Mouse (Mus musculus) kidney, postnatal 25 days (tissue): Measurements from ENCODE around the gene Atl2.

Source experiments
- DNase-seq, 2 experiments: peaks; one replicate each; pipeline ENCODE4 v3.0.0; 2021; ENCODE audit warnings: mixed read lengths in 2 of 2

The Atl2 gene

GRCm38 (mm10) chr17:79895911-79896423, at the start of gene Atl2:
Atl2 (minus strand) TSS chr17:79896123.
- peak; percentile 96 to 97 for DNase-seq

DNA sequence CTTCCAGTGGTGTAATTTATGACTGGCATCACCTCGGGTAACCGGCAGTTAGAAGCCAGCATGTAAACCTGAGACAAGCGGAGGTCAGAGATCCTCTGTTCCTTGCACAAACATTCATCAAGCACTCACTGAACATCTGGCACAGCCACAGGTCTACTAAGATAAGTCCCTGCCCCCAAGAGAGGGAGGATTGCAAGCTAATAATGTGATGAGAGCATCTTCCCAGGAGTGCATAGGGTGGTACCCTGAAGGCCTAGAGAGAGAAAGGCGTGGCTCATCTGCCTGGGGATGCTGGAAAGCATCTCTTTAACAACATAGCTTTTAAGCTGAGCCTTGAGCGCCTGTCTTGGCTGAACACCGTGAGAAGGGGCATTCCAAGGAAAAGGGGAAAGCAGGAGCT, 48.9 kb upstream of the Atl2 start:
- no peak for DNase-seq

DNA sequence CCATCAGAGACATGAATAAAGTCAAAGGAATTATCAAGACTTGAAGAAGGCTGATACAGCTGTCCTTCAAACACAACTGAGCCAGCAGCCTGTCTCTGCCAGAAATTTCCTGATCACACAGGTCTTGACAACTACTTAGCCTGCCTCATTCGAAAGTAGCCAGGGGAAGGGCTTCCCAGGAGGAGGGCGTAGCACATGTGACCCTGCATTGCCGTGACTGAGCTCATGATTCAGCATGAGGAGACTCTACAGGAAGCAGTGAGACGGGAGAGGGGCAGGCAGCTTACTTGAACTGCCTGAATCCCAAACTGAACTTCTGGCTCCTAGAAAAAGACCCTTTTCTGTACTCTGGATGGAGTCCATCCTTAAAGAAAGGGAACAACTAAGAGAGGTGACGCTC, 46.5 kb upstream of the Atl2 start:
- no peak for DNase-seq

GRCm38 (mm10) chr17:79939133-79939532, 43.2 kb upstream of the Atl2 start:
- DNase-seq = no peak

DNA sequence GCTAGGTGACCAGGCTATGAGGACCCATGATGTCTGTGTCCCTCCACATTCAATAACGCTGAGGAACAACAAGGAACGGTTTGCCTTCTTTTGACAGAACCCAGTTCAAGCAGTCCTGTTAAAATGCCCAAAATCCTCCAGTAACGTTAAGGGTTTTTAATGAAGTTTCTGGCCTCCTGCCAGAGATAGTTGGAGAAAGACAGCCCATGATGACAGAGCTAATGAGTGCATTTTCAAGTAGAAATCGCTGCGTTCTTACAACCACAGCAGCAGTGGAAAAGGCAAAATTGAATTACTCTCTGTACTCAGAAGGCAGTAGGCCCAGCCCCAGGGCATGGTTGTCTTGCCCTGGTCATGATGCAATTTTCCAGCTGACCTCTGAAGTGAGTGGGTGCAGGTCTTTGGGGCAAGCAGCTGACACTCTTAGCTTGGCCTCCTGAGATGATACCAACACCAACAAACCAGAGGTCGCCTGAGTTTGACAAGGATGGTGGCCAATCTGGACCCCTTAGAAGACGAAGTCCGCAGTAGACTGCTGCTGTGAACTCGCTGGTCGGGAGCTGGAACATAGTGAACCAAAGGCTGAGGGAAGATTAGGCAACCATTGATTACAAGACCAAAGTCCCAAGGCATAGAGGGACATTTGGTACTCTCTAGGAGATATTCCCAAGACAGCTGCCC, 42.1 kb upstream of the Atl2 start:
- no peak for DNase-seq

DNA sequence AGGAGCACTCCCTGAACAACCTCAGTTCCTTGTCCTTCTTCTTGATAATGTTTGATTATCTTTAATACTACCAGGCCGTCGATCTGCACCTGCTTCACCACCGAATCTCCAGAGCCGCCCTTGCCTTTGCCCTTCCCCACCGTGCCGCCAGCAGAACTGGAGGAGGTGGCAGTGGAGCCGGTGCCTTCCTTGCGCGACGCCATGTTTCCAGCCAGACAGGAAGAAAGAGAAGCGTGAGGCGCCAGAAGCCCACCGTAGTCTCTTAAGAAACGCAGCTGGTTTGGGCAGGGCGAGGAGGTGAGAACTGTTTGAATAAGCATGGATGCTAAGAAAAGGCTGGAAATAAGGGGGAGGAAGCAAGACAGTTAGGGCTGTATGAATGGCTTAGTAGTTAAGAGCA, 38.4 kb upstream of the Atl2 start:
- no peak for DNase-seq

GRCm38 (mm10) chr17:79932676-79933278, 36.9 kb upstream of the Atl2 start:
- no peak for DNase-seq

DNA sequence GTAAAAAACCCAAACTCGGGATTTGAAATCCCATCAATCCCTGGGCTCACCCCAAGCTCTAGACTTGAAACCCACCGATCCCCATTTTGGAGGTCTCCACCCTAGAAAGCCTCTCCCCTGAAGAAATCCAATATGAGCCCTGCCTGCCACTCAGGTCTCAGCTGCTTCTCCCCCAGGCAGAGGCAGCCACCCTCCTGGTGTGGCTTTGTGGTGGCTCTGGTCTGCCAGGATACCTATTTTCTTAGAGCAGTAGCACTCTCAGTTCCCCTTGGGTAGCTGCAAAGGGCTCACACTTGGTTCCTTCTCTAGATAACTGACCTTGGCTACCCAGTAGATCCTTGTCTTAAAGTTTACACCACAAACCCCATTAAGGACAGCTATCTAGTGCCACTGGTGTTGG, 31.2 kb upstream of the Atl2 start:
- DNase-seq = no peak

DNA sequence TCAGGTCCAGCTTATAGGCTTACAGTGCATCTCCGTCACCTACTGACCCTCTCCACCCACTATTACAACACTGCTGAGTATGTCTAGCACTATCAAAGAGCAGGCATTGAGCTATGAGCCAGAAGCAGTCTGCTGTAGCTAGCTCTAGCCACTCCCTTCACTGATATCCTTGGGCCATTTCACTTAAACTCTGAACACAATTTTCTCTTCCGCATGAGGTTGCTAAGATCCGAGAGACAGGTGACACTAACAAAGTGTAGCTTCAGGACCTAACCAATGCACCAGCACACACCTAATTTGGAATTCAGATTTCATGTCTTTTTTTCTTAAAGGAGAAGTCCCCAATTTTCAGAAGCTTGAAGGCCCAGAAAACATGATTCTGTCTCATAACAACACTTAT, 30.6 kb upstream of the Atl2 start:
- no peak for DNase-seq

DNA sequence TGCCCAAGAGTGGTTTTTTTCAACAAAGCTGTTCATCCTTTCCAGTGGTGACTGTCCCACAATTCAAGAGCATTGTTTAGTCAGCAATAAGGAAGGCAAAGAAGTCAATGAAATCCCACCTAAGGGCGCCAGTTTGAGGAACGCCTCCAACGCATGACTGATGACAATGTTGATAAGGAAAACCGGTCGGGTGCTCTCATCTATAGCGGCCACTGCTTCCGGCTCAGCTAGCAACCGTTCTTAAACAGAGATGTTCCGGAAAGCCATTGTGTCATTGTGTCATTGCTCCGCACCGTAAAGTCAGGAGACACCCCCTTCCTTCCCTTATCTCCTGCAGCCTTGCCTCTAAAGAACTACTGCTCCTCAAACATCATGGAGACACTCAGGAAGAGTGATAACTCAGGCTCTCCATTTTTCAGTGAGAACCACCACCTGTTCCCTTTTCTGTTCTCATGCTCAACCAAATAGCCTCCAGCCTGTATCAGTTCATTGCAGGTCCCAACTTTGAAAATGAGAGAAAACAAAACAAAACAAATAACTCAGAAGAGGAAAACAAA, 30.0 kb upstream of the Atl2 start:
- DNase-seq = no peak

DNA sequence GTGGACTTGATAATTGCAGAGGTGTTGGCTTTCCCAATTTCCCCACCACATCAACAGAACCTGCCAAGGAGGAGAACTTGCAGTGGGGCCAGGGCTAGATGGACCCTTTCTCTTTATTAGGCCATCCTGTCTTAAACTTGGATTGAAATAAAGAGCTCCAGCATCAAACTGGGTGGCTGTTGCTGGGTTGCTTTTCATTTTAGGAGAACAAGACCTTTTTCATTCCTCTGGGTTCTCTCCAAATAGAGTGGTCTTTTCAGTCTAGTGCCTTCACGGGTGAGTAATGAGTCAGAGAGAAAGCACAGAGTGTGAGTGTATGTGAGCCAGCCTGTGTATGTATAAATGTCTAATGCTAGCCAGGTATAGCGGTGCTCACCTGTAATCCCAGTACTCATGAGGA, 24.4 kb upstream of the Atl2 start:
- DNase-seq = no peak

GRCm38 (mm10) chr17:79919566-79920350, 23.8 kb upstream of the Atl2 start:
- DNase-seq = peak; percentile 31 to 76

- peak; percentile 48 to 84 for DNase-seq
Measured at GRCm38 (mm10) chr17:79918484-79919004, 22.6 kb upstream of the Atl2 start.

GRCm38 (mm10) chr17:79916996-79917395, 21.1 kb upstream of the Atl2 start:
- no peak for DNase-seq

- DNase-seq = no peak
Measured at GRCm38 (mm10) chr17:79912174-79912573, 16.3 kb upstream of the Atl2 start.

DNA sequence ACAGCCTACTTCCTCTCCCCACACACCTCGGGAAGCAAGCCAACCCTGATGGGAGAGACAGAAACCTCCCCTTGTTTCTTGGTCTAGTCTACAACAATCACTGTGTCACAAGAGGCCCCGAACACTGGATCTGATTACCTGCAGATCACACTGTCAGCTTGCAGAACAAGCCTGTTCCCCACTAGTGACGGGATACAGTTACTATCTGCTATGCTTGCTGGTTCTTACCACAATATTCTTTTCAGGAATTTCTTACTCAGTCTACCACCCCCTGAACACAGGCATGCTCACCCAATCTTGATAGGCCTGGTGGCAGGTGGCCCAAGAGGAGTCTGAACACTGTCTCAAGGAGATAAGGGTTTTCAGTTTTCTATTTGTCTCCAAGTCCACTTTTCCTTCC, 15.8 kb upstream of the Atl2 start:
- DNase-seq = no peak

GRCm38 (mm10) chr17:79909571-79909970, 13.6 kb upstream of the Atl2 start:
- no peak for DNase-seq

DNA sequence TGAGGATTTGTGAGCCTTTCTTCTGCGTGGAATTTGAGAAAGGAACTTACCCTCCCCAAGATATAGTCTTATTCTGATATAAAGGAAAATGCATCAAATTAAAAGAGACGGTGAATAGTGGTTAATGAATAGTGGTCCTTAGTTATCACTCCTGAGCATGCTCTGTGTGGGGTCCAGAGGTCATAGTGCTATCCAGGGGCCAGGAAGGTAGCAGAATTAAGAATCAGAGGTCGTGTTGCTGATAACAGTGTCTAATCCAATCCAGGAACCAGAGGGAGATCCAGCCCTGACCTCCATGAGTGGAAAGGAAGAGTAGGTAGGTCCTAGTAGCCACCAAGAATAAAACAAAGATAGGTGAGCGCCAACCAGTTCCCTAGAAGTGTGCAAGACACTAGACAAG, 11.8 kb upstream of the Atl2 start:
- no peak for DNase-seq

DNA sequence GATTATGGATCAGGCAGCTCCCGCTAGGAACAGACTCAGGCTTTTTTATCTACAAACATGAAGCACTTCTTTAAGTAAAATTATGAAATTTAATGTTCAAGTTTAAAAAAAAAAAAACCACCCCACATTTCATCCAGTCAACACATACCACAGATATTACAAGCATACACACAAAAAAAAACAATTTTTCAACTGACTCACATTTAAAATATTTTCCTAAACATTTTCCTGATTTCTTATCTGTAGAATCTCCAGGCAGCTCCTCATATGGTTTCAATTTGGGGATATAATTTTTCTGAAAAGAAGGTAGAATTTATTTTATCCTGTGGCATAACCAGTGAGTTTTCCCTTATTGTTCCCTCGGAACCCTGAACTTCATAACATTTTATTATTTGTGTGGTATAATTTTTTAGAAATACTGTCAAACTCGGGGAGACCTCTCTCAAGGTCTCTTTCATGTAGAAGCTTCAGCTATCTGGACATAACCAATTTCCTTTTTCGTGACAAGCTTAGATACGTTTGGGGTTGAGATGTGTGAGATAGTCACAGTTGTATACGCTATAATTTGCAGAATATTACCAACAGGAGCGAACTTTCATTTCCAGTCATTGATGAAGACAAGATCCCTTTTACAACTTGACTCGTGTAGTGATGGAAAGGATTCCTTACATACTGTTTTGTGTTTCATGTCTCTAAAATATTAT, 11.0 kb upstream of the Atl2 start:
- no peak for DNase-seq

- DNase-seq = no peak
Measured at GRCm38 (mm10) chr17:79904593-79904992, 8.7 kb upstream of the Atl2 start.

DNA sequence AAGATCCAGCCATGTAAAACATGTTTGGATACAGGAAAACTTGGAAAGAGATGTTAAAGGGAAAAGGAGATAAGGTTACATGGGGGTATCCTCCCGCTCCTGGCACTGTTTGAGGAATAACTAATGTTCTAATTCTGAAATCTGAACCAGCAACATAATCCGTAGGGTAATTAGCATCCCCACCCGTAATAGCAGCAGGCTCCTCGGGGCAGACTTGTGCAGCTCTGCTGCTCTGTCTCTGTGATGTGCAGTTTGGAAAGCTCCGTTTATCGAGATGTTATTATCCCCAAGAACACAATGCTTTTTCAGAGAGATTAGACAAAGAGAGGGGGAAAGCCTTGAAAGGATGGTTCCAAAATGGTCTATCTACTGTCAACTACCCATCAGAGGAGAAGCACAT, 5.3 kb upstream of the Atl2 start:
- no peak for DNase-seq

GRCm38 (mm10) chr17:79898156-79898746, 2.3 kb upstream of the Atl2 start:
- no peak for DNase-seq
